Mouse (Mus musculus): ENCODE measurements around the gene Ncor2.

DNA sequence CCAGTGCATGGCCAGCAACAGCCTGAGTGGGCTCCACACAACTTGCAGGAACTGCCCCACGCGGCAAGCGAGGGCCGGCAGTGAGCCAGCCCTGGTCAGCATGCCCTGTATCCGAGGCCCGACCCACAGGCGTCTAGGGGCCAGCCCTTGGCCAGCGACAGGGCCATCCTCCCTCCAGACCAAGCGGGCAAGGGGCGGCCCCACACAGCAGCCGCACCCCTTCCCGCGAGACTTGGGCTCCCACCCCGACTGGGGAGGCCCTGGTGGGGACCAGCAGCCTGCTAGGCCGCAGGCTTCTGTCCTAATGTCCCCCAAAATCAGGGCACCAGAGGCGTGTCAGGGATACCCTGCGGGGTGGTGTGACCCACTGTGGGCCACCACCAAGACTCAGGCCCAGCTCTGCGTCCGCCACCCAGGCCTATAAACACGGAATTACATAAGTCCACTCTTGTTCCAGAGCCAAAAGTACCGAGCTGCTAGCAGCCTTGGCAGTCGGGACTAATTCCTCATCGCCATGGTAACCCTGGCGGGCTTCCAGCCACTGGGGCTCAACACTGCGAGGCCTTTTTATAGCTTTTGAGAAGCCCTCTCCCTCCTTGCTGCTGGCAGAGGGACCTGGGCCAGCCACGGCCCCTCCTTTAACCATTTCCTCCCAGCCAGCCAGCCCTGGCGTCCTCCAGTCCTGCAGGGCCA, 38.0 kb downstream of the Ncor2 start:
- TF ChIP-seq ZC3H11A (IDR thresholded peaks at IDR 0.05; ENCODE audit: borderline replicate concordance, low read depth, low read length), result no peak
- no peak for TF ChIP-seq ZNF384 (IDR thresholded peaks at IDR 0.05; ENCODE audit: low read depth, low read length)
- TF ChIP-seq MAFK (IDR thresholded peaks at IDR 0.05; ENCODE audit: insufficient read depth, low read depth, low read length), result no peak
